Mouse (Mus musculus) thymus, postnatal 0 days (tissue): ENCODE results near the gene Micall2. TPM values are rescaled to one million over a fixed set of nuclear protein-coding genes. Genes with fewer than 3 reads are reported as not detected.
"Not testable (repeated sequence)": the region's sequence is repeated elsewhere in the genome, so short reads cannot be mapped to it uniquely, and the experiment has no call there.

Experiments used
- DNase-seq: peaks from one replicate; pipeline ENCODE4 v3.0.0-alpha.2; 2015; ENCODE audit warnings: low spot score
- polyA plus RNA-seq: library from polyadenylated mRNA; unstranded; fragments of >200 nt; fragmentation: Nextera tagmentation; extraction: Ambion mirVana; gene quantifications from 2 replicates; pipeline ENCODE4 v1.2.1, GENCODE M21; 2015

The Micall2 gene
- polyA plus RNA-seq = 3.7 and 4.7 TPM in 2 replicates

GRCm38 (mm10) chr5:139735677-139736503, at the start of gene Micall2:
Gene Micall2, minus strand, starts transcription at chr5:139736336.
- DNase-seq = peak; percentile 97

DNA sequence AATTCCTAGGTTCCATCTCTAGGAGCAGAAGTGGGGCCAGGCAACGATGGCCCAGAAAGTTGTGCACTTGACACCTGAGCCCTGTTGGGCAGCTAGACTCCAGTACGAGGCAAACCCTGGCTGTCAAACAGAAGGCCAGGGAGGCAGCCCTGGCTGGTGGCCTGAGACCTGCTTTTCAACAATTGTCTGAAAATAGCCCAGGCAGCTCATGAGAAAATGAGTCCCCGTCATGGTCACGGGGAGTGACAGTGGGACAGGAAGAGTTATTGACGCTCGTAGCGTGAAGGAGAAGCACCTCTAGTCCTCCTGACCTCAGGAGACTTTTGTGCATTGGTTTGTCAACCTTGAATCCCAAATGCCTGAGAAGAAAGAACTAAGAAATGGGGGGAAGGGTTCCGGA, 45.3 kb upstream of the Micall2 start:
- DNase-seq = no peak

DNA sequence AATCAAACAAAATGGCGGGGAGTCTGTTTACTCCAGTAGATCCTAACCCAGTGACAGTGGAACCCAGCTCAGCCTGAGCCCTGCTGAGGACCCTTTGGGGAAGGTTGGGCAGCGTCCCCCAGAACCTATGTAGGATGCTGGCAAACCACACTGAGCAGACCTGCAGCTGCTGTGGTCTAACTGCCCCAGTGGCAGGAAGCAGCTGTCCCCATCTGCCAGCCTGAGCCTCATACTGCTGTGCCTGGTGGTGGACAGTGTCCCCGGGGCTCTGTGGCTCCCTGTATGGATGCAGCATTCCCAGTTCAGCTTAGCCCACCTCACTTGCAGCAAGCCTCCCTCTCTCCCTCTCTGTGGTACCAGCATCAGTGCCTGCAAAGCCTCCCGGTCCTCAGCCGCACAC, 40.8 kb upstream of the Micall2 start:
- peak; percentile 86 for DNase-seq

DNA sequence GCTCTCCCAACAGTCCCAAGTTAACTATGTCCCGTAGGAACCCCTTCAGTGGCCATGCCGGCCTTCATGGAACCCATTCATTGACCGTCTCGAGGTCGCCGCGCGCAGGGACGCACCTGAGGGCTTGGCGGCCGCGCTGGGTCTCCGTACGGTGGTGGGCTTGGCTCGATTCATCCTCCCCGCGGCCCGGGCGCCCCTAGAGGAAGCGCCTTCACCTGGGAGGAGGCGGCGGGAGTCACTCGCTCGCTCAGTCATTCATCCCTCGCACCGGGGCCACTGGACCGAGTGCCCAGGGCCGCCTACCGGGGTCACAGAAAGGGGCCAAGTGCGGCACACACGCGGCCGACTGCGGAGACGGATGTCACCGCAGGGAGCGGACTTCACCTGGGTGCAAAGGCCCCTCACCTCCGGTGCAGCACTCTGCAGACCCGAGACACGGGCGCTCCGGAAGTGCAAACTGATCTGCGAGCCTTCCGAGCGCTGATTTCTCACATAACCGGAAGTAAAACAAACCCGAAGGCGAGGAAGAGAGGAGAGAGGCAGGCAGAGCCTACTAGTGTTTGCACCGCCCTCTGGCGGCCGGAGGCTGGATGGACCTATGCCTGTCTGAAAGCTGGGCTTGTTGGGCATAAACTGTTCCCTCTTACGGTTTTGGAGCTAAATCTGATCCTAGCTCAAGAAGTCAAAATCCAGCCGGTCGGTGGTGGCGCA, 39.2 kb upstream of the Micall2 start, which contains the start of gene Ints1:
Gene Ints1 (minus strand): TSS at position 459 of the 711 bp plus-strand sequence.
- DNase-seq = peak; percentile 96

DNA sequence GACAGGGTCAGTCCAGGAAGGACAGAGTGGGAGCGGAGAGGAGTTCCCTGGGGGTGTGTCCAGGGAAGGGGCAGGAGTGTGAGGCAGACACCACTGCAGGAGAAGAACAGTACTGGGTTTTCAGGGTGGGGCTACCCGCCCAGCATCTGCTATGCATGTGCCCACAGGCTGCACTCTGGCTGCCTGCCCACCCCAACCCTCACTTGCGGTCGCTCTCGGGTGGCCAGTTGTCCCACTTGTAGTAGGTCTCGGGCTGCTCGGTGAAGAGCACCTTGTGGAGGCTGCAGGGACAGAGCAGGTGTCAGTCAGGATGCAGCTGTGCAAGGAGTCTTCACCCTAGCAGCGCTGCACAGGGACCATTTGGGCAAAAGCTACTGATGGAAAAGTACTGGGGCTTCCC, 32.1 kb upstream of the Micall2 start:
- DNase-seq = no peak

DNA sequence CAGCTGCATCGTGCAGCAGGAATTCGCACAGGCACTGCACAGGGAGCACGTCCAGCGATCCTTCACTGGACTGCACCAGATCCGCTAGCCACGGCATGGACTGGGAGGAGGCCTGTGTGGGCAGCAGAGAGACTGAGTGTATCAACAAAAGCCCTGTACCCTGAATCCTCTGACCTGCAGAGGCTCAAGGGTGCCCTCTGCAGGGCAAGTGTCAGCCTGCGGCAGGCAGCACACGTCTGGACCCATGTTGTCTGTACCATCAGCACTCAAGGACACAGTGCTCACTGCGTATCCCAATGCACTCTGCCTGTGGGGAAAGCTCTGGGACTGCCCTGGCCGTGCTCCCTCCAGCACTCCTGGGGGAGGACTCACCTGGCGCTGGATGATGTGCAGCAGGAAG, 28.2 kb upstream of the Micall2 start:
- DNase-seq = peak; percentile 44

DNA sequence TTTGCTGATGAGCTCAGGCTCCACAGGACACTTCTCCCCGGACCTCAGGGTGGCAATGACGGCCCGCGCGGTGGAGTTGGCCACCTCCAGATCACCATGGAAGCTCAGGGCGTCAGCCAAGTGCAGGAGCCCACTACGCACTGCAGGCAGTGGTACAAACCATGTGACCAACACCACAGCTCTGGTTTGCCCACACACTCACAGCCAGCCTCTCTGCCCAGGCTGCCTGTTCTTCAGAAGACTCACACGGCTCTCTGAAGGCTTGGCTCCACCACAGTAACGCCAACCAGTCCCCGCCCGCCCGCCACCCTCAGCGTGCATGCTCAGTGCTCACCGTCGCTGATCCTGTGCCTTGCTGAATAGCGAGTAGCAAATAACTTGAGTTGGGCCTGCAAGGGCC, 22.0 kb upstream of the Micall2 start:
- DNase-seq = no peak

- no peak for DNase-seq
Measured at GRCm38 (mm10) chr5:139756586-139756985, 20.4 kb upstream of the Micall2 start.

DNA sequence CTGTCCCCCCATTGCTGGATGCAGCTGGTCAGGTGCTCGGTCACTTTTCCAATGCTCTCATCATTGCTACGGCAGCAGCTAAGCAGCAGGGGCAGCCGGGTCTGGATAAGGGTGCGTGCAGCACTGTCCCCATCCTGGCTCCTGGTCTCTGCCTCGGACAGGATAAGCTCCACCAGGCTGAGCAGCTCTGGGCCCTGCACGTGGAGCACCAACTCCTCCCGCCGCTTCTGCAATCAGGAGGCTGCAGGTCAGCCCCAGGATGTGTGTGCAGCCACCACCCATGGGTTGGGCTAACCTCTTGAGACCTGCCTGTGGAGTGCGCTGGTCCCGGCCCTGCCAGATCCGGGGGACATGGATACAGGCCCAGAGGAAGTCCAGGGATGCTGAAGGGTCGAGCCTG, 20.0 kb upstream of the Micall2 start:
- DNase-seq = no peak

DNA sequence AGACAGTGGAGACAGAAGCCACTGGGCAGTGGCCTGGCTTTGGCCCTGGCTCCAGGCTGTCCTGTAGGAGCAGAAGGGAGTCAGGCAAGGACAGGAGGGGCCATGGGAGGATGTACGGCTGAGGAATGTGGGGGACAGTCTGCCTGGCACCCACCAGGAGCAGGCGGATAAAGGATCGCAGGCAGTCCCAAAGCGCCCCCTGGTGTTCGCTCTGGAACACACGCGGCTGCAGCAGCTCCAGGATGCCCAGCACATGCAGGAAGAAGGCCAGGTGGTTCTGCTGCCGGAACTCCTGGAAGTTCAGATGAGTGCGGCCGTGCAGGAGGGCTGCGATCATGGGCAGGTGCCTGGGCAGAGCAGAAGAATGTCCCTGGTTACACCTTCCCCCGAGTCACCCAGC, 18.6 kb upstream of the Micall2 start:
- DNase-seq = peak; percentile 40

- DNase-seq = peak; percentile 60
Measured at GRCm38 (mm10) chr5:139750535-139750934, 14.4 kb upstream of the Micall2 start.

- no peak for DNase-seq
Measured at GRCm38 (mm10) chr5:139749413-139750125, 13.4 kb upstream of the Micall2 start.

GRCm38 (mm10) chr5:139745771-139746170, 9.6 kb upstream of the Micall2 start:
- DNase-seq = peak; percentile 73

- DNase-seq = not testable (repeated sequence)
Measured at GRCm38 (mm10) chr5:139742640-139743039, 6.5 kb upstream of the Micall2 start.

DNA sequence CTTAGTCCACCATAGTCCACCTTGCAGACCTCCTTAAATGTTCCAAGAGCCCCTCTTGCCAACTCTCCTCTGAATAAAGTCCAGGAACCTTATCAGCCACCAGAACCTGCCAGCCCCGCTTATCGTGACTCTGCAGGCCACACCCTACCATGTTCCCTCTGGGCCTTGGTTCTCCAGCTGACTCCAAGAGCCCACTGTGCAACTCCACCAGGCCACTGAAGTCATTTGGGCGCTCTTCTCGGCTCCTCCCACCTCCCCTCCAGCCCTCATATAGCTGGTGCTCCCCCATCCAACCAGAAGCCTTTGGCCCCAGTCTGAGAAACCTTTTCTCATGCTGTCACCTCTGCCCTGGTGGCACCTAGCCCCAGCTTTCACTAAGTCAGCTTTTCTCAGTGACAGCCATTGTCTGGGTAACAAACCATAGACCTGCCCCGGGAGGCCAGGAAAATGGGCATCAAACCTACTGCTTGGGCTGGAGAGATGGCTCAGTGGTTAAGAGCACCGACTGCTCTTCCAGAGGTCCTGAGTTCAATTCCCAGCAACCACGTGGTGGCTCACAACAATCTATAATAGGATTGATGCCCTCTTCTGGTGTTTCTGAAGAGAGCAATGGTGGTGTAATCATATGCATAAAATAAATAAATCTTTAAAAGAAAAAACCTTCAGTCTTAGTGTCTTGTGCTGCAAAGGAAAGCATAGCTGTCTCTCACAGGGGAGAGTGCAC, 2.6 kb upstream of the Micall2 start:
- DNase-seq = no peak

DNA sequence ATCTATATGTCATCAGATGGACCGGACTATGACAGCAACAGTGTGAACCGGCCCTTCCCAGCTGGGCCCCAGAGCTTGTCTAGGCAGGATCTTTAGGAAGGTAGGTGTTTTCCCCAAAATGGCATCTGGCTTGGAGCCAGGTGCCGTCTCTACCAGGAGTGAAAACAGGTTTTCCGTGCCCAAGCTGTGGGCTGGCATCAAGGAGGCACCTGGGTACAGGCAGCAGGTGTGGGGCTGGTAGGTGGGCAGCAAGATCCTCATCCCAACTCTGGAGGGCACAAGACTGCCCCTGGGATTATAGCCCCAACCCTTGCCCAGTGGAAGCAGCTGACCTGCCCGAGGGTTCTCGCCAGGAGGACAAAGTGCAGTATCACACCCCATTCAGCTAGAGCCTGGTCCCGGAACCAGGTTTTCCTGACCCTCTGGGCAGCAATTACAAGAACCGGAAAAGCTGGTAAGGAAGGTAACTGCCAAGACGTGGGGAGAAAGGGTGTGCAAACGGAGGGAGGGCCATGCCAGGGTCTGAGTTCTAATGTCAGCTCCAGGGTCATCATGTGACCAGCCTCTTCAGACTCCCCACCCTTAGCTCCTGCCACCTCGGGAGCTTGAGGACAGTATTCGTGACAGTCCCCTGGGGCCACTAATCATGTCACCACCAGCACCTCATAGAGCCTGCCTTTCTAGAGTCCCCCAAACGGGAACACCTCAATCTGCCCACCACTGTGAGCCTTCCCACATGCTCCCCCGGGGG, 1.9 kb upstream of the Micall2 start:
- no peak for DNase-seq

DNA sequence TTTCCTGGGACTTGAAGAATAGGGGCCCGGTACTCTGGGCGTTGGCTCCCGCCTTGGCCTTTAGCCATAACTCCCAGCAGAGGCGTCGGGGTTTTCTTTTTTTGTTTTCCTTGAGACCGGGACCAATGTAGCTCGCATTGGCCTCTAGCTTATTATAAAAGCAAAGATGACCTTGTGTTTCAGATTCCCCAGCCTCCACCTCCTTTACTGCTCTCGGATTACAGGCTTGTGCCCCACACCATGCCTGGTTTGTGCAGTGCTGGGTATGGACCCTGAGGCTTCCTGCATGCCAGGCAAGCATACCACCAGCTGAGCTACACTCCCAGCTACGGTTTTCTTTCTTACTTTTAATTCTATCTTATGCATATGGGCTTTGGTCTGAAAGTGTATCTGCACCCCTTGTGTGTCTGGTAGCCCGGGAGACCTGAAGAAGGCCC, 386 bp upstream of the Micall2 start:
- no peak for DNase-seq

DNA sequence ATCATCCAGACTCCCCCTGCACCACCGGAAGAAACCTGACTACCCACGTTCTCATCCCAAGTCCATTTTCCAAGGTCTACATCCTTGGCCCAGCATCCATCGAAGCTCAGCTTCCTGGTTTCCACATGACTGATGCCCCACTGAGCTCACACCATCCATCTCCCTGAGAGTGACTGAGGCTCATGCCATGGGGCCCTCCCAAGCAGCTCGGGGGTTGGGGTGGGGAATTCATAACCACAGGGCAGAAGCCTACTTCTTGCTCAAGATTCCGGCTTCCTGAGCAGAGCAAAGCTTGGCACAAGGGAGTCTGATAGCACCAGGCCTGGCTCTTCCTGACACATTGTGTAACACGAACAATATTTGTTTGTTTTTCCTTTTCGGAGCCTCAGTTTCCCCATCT, 1.4 kb downstream of the Micall2 start:
- DNase-seq = no peak

GRCm38 (mm10) chr5:139734016-139734415, 2.1 kb downstream of the Micall2 start:
- DNase-seq = no peak

GRCm38 (mm10) chr5:139732634-139733107, 3.5 kb downstream of the Micall2 start:
- DNase-seq = peak; percentile 42
